Mouse (Mus musculus) thymus, postnatal 36 days (tissue): ENCODE measurements around the gene Padi1.
A peak's percentile ranks its signal among the peaks of the same experiment; 100 is the strongest.

Source experiments
- DNase-seq, 2 experiments: peaks; one replicate each; pipeline ENCODE4 v3.0.0; 2022; ENCODE audit warnings: mixed read lengths in 2 of 2

Padi1 gene

GRCm38 (mm10) chr4:140845666-140846065 is at the start of gene Padi1:
Gene Padi1, minus strand, starts transcription at chr4:140845778.
- no peak for DNase-seq

- DNase-seq, result no peak
Observed at GRCm38 (mm10) chr4:140892163-140892530, 46.6 kb upstream of the Padi1 start.

- DNase-seq, result no peak
Observed at GRCm38 (mm10) chr4:140891525-140892162, 46.1 kb upstream of the Padi1 start.

- no peak for DNase-seq
Observed at GRCm38 (mm10) chr4:140883852-140884251, 38.3 kb upstream of the Padi1 start.

- no peak for DNase-seq
Observed at GRCm38 (mm10) chr4:140882981-140883380, 37.4 kb upstream of the Padi1 start.

- no peak for DNase-seq
Observed at GRCm38 (mm10) chr4:140882365-140882764, 36.8 kb upstream of the Padi1 start.

- no peak for DNase-seq
Observed at GRCm38 (mm10) chr4:140881771-140882170, 36.2 kb upstream of the Padi1 start.

- no peak for DNase-seq
Observed at GRCm38 (mm10) chr4:140881026-140881670, 35.6 kb upstream of the Padi1 start.

GRCm38 (mm10) chr4:140880207-140880606 is 34.6 kb upstream of the Padi1 start:
- no peak for DNase-seq

GRCm38 (mm10) chr4:140879739-140880138 is 34.2 kb upstream of the Padi1 start:
- DNase-seq, result no peak

GRCm38 (mm10) chr4:140879116-140879515 is 33.5 kb upstream of the Padi1 start:
- DNase-seq, result no peak

- no peak for DNase-seq
Observed at GRCm38 (mm10) chr4:140878655-140879054, 33.1 kb upstream of the Padi1 start.

GRCm38 (mm10) chr4:140877441-140877840 is 31.9 kb upstream of the Padi1 start:
- no peak for DNase-seq

GRCm38 (mm10) chr4:140876681-140877080 is 31.1 kb upstream of the Padi1 start:
- no peak for DNase-seq

GRCm38 (mm10) chr4:140876161-140876560 is 30.6 kb upstream of the Padi1 start:
- no peak for DNase-seq

GRCm38 (mm10) chr4:140873011-140873410 is 27.4 kb upstream of the Padi1 start:
- DNase-seq, result no peak

- DNase-seq, result no peak
Observed at GRCm38 (mm10) chr4:140872686-140872992, 27.1 kb upstream of the Padi1 start.

GRCm38 (mm10) chr4:140871851-140872685 is 26.5 kb upstream of the Padi1 start:
- DNase-seq, result no peak

GRCm38 (mm10) chr4:140871376-140871775 is 25.8 kb upstream of the Padi1 start:
- no peak for DNase-seq

- no peak for DNase-seq
Observed at GRCm38 (mm10) chr4:140870876-140871275, 25.3 kb upstream of the Padi1 start.

GRCm38 (mm10) chr4:140869945-140870344 is 24.4 kb upstream of the Padi1 start:
- no peak for DNase-seq

- DNase-seq, result peak; percentile 53 to 74
Observed at GRCm38 (mm10) chr4:140868484-140869190, 23.1 kb upstream of the Padi1 start.

- DNase-seq, result no peak
Observed at GRCm38 (mm10) chr4:140862036-140862650, 16.6 kb upstream of the Padi1 start.
